Mouse (Mus musculus): ENCODE results near the gene Bloc1s1. TPM values are rescaled to one million over a fixed set of nuclear protein-coding genes. Genes with fewer than 3 reads are reported as not detected.

The Bloc1s1 gene
- polyA plus RNA-seq, 1 experiment from 2014 or later: 199 TPM

- Histone ChIP-seq H3K36me3 (no peaks in the 10 kb centered on the region), H3K27ac (replicated peaks) (no peak overlapping the region), H3K4me1 (no peaks in the 10 kb centered on the region), H3K4me3 (no peak overlapping the region), H3K9me3 (no peaks in the 10 kb centered on the region), H3K4me2 (no peak overlapping the region), H3K9ac (no peak overlapping the region), H3K27me3 (replicated peaks) (peaks cover 19% of the 10 kb centered on the region; the same call in 1 of the 2 replicates)
- 17% methylated on average over 3 of the region's 3 CpGs for WGBS
- no peak for ATAC-seq (ENCODE audit: extremely low read depth, insufficient number of reproducible peaks, low FRiP score, low TSS enrichment)
Measured at GRCm38 (mm10) chr10:128945675-128946074, 21.8 kb upstream of the Bloc1s1 start.

- Histone ChIP-seq H3K9ac (no peak overlapping the region), H3K4me1 (no peaks in the 10 kb centered on the region), H3K9me3 (no peaks in the 10 kb centered on the region), H3K4me3 (no peak overlapping the region), H3K27ac (replicated peaks) (no peak overlapping the region), H3K4me2 (no peak overlapping the region), H3K36me3 (no peaks in the 10 kb centered on the region), H3K27me3 (replicated peaks) (peaks cover 24% of the 10 kb centered on the region)
- 74% methylated on average over 10 of the region's 10 CpGs for WGBS
- no peak for ATAC-seq (ENCODE audit: extremely low read depth, insufficient number of reproducible peaks, low FRiP score, low TSS enrichment)
Measured at GRCm38 (mm10) chr10:128940475-128941061, 16.7 kb upstream of the Bloc1s1 start.

GRCm38 (mm10) chr10:128938974-128939373 is 15.1 kb upstream of the Bloc1s1 start:
- H3K4me3 ChIP-seq: no peak overlapping the region
- H3K36me3 ChIP-seq: no peaks in the 10 kb centered on the region
- H3K4me2 ChIP-seq: no peak overlapping the region
- peaks cover 15% of the 10 kb centered on the region for H3K4me1 ChIP-seq
- no peak overlapping the region for H3K9ac ChIP-seq
- no peaks in the 10 kb centered on the region for H3K9me3 ChIP-seq
- 47% methylated on average over 5 of the region's 5 CpGs for WGBS
- peaks cover 35% of the 10 kb centered on the region for H3K27me3 ChIP-seq (replicated peaks)
- no peak for ATAC-seq (ENCODE audit: extremely low read depth, insufficient number of reproducible peaks, low FRiP score, low TSS enrichment)
- H3K27ac ChIP-seq (replicated peaks): no peak overlapping the region

GRCm38 (mm10) chr10:128938457-128938856 is 14.6 kb upstream of the Bloc1s1 start:
- Histone ChIP-seq H3K4me2 (no peak overlapping the region), H3K9ac (no peak overlapping the region), H3K27me3 (replicated peaks) (peaks cover 36% of the 10 kb centered on the region), H3K36me3 (no peaks in the 10 kb centered on the region), H3K4me1 (peaks cover 20% of the 10 kb centered on the region), H3K4me3 (no peak overlapping the region), H3K9me3 (no peaks in the 10 kb centered on the region), H3K27ac (replicated peaks) (no peak overlapping the region)
- no peak for ATAC-seq (ENCODE audit: extremely low read depth, insufficient number of reproducible peaks, low FRiP score, low TSS enrichment)
- WGBS: 73% methylated on average over 9 of the region's 9 CpGs

- Histone ChIP-seq H3K9ac (no peak overlapping the region), H3K4me3 (no peak overlapping the region), H3K4me1 (peaks cover 26% of the 10 kb centered on the region), H3K27me3 (replicated peaks) (peaks cover 42% of the 10 kb centered on the region), H3K9me3 (no peaks in the 10 kb centered on the region), H3K36me3 (no peaks in the 10 kb centered on the region), H3K4me2 (no peak overlapping the region), H3K27ac (replicated peaks) (no peak overlapping the region)
- 53% methylated on average over 12 of the region's 12 CpGs for WGBS
- ATAC-seq (ENCODE audit: extremely low read depth, insufficient number of reproducible peaks, low FRiP score, low TSS enrichment): no peak
Measured at GRCm38 (mm10) chr10:128937756-128938390, 14.0 kb upstream of the Bloc1s1 start.

GRCm38 (mm10) chr10:128935826-128936440 is 12.1 kb upstream of the Bloc1s1 start:
- no peak overlapping the region for H3K27ac ChIP-seq (replicated peaks)
- no peaks in the 10 kb centered on the region for H3K36me3 ChIP-seq
- ATAC-seq (ENCODE audit: extremely low read depth, insufficient number of reproducible peaks, low FRiP score, low TSS enrichment): no peak
- 72% methylated on average over 8 of the region's 8 CpGs for WGBS
- peaks cover 45% of the 10 kb centered on the region for H3K4me1 ChIP-seq
- H3K9me3 ChIP-seq: no peaks in the 10 kb centered on the region
- H3K9ac ChIP-seq: no peak overlapping the region
- no peak overlapping the region for H3K4me2 ChIP-seq
- H3K4me3 ChIP-seq: no peak overlapping the region
- H3K27me3 ChIP-seq (replicated peaks): peaks cover 52% of the 10 kb centered on the region

GRCm38 (mm10) chr10:128934997-128935787 is 11.4 kb upstream of the Bloc1s1 start:
- WGBS: 46% methylated on average over 7 of the region's 7 CpGs
- Histone ChIP-seq H3K9me3 (no peaks in the 10 kb centered on the region), H3K4me2 (no peak overlapping the region), H3K9ac (no peak overlapping the region; the same call in 1 of the 2 replicates), H3K27ac (replicated peaks) (no peak overlapping the region), H3K4me1 (peaks cover 46% of the 10 kb centered on the region), H3K4me3 (no peak overlapping the region), H3K36me3 (no peaks in the 10 kb centered on the region), H3K27me3 (replicated peaks) (peaks cover 53% of the 10 kb centered on the region)
- ATAC-seq (ENCODE audit: extremely low read depth, insufficient number of reproducible peaks, low FRiP score, low TSS enrichment): no peak

- peak overlapping the region; percentile 72 for H3K9ac ChIP-seq
- H3K4me1 ChIP-seq: peaks cover 53% of the 10 kb centered on the region
- H3K9me3 ChIP-seq: no peaks in the 10 kb centered on the region
- WGBS: 3% methylated on average over 21 of the region's 21 CpGs
- H3K4me2 ChIP-seq: peak overlapping the region; percentile 93
- no peaks in the 10 kb centered on the region for H3K36me3 ChIP-seq
- H3K27me3 ChIP-seq (replicated peaks): peaks cover 61% of the 10 kb centered on the region
- peak overlapping the region; percentile 56 for H3K4me3 ChIP-seq
- no peak for ATAC-seq (ENCODE audit: extremely low read depth, insufficient number of reproducible peaks, low FRiP score, low TSS enrichment)
- no peak overlapping the region for H3K27ac ChIP-seq (replicated peaks)
Measured at GRCm38 (mm10) chr10:128933976-128934721, 10.3 kb upstream of the Bloc1s1 start.

- Histone ChIP-seq H3K9me3 (no peaks in the 10 kb centered on the region), H3K9ac (peak within 1 kb of the TSS; percentile 72), H3K4me1 (peaks cover 56% of the 10 kb centered on the region), H3K4me2 (peak within 1 kb of the TSS; percentile 93), H3K27ac (replicated peaks) (no peak within 1 kb of the TSS), H3K36me3 (no peaks in the 10 kb centered on the region), H3K4me3 (peak within 1 kb of the TSS; percentile 56), H3K27me3 (replicated peaks) (peaks cover 61% of the 10 kb centered on the region)
- WGBS: 1% methylated on average over 25 of the region's 26 CpGs
- no peak for ATAC-seq (ENCODE audit: extremely low read depth, insufficient number of reproducible peaks, low FRiP score, low TSS enrichment)
Measured at GRCm38 (mm10) chr10:128933574-128933973, 9.7 kb upstream of the Bloc1s1 start, which contains the start of gene Itga7. Itga7 (plus strand) TSS chr10:128933818.

GRCm38 (mm10) chr10:128931441-128931840 is 7.6 kb upstream of the Bloc1s1 start:
- Histone ChIP-seq H3K27ac (replicated peaks) (0 out of 2 replicates have a peak overlapping the region, but pooled peaks have one; percentile 15), H3K9ac (peak overlapping the region; percentile 25; the same call in 1 of the 2 replicates), H3K4me3 (no peak overlapping the region), H3K36me3 (no peaks in the 10 kb centered on the region), H3K4me1 (peaks cover 62% of the 10 kb centered on the region), H3K4me2 (no peak overlapping the region), H3K27me3 (replicated peaks) (peaks cover 68% of the 10 kb centered on the region), H3K9me3 (no peaks in the 10 kb centered on the region)
- no peak for ATAC-seq (ENCODE audit: extremely low read depth, insufficient number of reproducible peaks, low FRiP score, low TSS enrichment)
- 40% methylated on average over 2 of the region's 2 CpGs for WGBS

All from heart, embryonic 13.5 days (tissue).